Mouse (Mus musculus) CH12.LX (cell line): ENCODE data around the gene Svs2. TPM values are rescaled to one million over a fixed set of nuclear protein-coding genes. Genes with fewer than 3 reads are reported as not detected.

Experiments used
- DNase-seq: peaks from one replicate; pipeline ENCODE4 v3.0.0-alpha.2; 2013; ENCODE audit errors: extremely low read depth
- H3K27ac ChIP-seq: 2 replicates; pipeline ENCODE4 v1.5.1; 2012; ENCODE audit warnings: low read depth, mild to moderate bottlenecking, control low read depth, moderate library complexity; ENCODE audit not compliant: insufficient read depth
- H3K27me3 ChIP-seq: replicated peaks from 2 replicates; pipeline ENCODE3; 2012; ENCODE audit warnings: inconsistent platforms
- H3K36me3 ChIP-seq, 2 experiments: replicated peaks in 1 of 2; 2 replicates each; pipeline versions ENCODE3 to v1.6.1; 2012; ENCODE audit warnings: inconsistent platforms in 1 of 2, low read length in 1 of 2, mild to moderate bottlenecking in 1 of 2, mixed read lengths in 1 of 2, moderate library complexity in 1 of 2; ENCODE audit not compliant: control insufficient read depth in 1 of 2, insufficient read depth in 1 of 2
- H3K4me1 ChIP-seq, 2 experiments: 2 replicates each; pipeline ENCODE4 v1.6.1; 2012; ENCODE audit warnings: inconsistent platforms in 1 of 2, moderate library complexity in 1 of 2; ENCODE audit not compliant: insufficient read depth in 2 of 2, control insufficient read depth in 1 of 2
- H3K4me2 ChIP-seq: 2 replicates; pipeline ENCODE4 v1.6.1; 2012; ENCODE audit warnings: low read depth, mild to moderate bottlenecking, control low read depth; ENCODE audit not compliant: poor library complexity, insufficient read depth, severe bottlenecking
- H3K4me3 ChIP-seq, 3 experiments: fragments of 150-350 bp in 1 of 3; sonication (generic) in 1 of 3; replicated peaks in 1 of 3; 2 replicates each; pipeline versions ENCODE3 to v1.5.1; 2011 to 2012; ENCODE audit warnings: low read depth in 2 of 3, low read length in 2 of 3, mild to moderate bottlenecking in 2 of 3, moderate library complexity in 2 of 3, control low read depth in 1 of 3, improper control_type of control experiment in 1 of 3, inconsistent platforms in 1 of 3, mixed read lengths in 1 of 3; ENCODE audit not compliant: poor library complexity in 1 of 3
- H3K79me2 ChIP-seq: replicated peaks from 2 replicates; pipeline ENCODE4 v1.6.1; 2012; ENCODE audit warnings: mild to moderate bottlenecking, moderate library complexity; ENCODE audit not compliant: control insufficient read depth, poor library complexity, insufficient read depth, severe bottlenecking; ENCODE audit errors: extremely low read depth
- H3K9ac ChIP-seq: 2 replicates; pipeline ENCODE4 v1.6.1; 2012; ENCODE audit warnings: low read depth, mild to moderate bottlenecking, control low read depth, moderate library complexity; ENCODE audit not compliant: insufficient read depth
- H3K9me3 ChIP-seq: replicated peaks from 2 replicates; pipeline ENCODE3; 2012; ENCODE audit warnings: low read length, inconsistent platforms, mixed read lengths
- BHLHE40 ChIP-seq: IDR thresholded peaks from 2 replicates; pipeline ENCODE4 v1.6.1; 2011; ENCODE audit warnings: mild to moderate bottlenecking, low read depth, low read length, improper control_type of control experiment
- CHD1 ChIP-seq: IDR thresholded peaks from 2 replicates; pipeline ENCODE4 v1.6.1; 2012; ENCODE audit warnings: low read depth, low read length, improper control_type of control experiment, inconsistent platforms
- E2F4 ChIP-seq: IDR thresholded peaks from 2 replicates; pipeline ENCODE4 v1.6.1; 2011; ENCODE audit warnings: low read depth, low read length, improper control_type of control experiment; ENCODE audit not compliant: insufficient replicate concordance
- ELF1 ChIP-seq: IDR thresholded peaks from 2 replicates; pipeline ENCODE4 v1.6.1; 2014; ENCODE audit warnings: low read depth, mild to moderate bottlenecking, inconsistent platforms, low read length, improper control_type of control experiment
- ETS1 ChIP-seq: conservative IDR thresholded peaks from 2 replicates; pipeline ENCODE4 v1.6.1; 2012; ENCODE audit warnings: low read depth, mild to moderate bottlenecking, inconsistent platforms, low read length, improper control_type of control experiment, moderate library complexity
- JUN ChIP-seq: IDR thresholded peaks from 2 replicates; pipeline ENCODE4 v1.6.1; 2011; ENCODE audit warnings: low read depth, mild to moderate bottlenecking, low read length, improper control_type of control experiment, moderate library complexity; ENCODE audit not compliant: insufficient read depth
- JUND ChIP-seq: conservative IDR thresholded peaks from 2 replicates; pipeline ENCODE4 v1.6.1; 2011; ENCODE audit warnings: low read depth, low read length, improper control_type of control experiment
- KAT2A ChIP-seq: IDR thresholded peaks from 2 replicates; pipeline ENCODE4 v1.6.1; 2012; ENCODE audit warnings: low read length, improper control_type of control experiment, inconsistent platforms; ENCODE audit not compliant: insufficient replicate concordance
- MAFK ChIP-seq: IDR thresholded peaks from 2 replicates; pipeline ENCODE4 v1.6.1; 2011; ENCODE audit warnings: low read length, improper control_type of control experiment; ENCODE audit not compliant: insufficient replicate concordance
- MAX ChIP-seq: IDR thresholded peaks from 2 replicates; pipeline ENCODE4 v1.6.1; 2011; ENCODE audit warnings: low read length, improper control_type of control experiment
- MEF2A ChIP-seq: IDR thresholded peaks from 2 replicates; pipeline ENCODE4 v1.6.1; 2014; ENCODE audit warnings: low read depth, mild to moderate bottlenecking, inconsistent platforms, low read length, improper control_type of control experiment, borderline replicate concordance
- MYC ChIP-seq: IDR thresholded peaks from 2 replicates; pipeline ENCODE4 v1.6.1; 2011; ENCODE audit warnings: low read depth, mild to moderate bottlenecking, improper control_type of control experiment, low read length
- NELFE ChIP-seq: IDR thresholded peaks from 2 replicates; pipeline ENCODE4 v1.6.1; 2011; ENCODE audit warnings: low read depth, low read length, improper control_type of control experiment
- NRF1 ChIP-seq: IDR thresholded peaks from 2 replicates; pipeline ENCODE4 v1.6.1; 2014; ENCODE audit warnings: low read depth, mild to moderate bottlenecking, inconsistent platforms, low read length, improper control_type of control experiment, moderate library complexity
- POLR2A ChIP-seq: IDR thresholded peaks from 2 replicates; pipeline ENCODE4 v1.6.1; 2011; ENCODE audit warnings: low read depth, mild to moderate bottlenecking, improper control_type of control experiment, low read length
- RAD21 ChIP-seq: IDR thresholded peaks from 2 replicates; pipeline ENCODE4 v1.6.1; 2011; ENCODE audit warnings: low read depth, mild to moderate bottlenecking, low read length, improper control_type of control experiment, moderate library complexity
- RCOR1 ChIP-seq: conservative IDR thresholded peaks from 2 replicates; pipeline ENCODE4 v1.6.1; 2012; ENCODE audit warnings: low read depth, mild to moderate bottlenecking, inconsistent platforms, low read length, improper control_type of control experiment
- TBP ChIP-seq: conservative IDR thresholded peaks from 2 replicates; pipeline ENCODE4 v1.6.1; 2011; ENCODE audit warnings: low read depth, low read length, improper control_type of control experiment
- TCF12 ChIP-seq: IDR thresholded peaks from 2 replicates; pipeline ENCODE4 v1.6.1; 2014; ENCODE audit warnings: low read depth, mild to moderate bottlenecking, inconsistent platforms, low read length, improper control_type of control experiment
- USF1 ChIP-seq: IDR thresholded peaks from 2 replicates; pipeline ENCODE4 v1.6.1; 2014; ENCODE audit warnings: low read depth, mild to moderate bottlenecking, inconsistent platforms, low read length, improper control_type of control experiment
- ZMIZ1 ChIP-seq: IDR thresholded peaks from 2 replicates; pipeline ENCODE4 v1.6.1; 2012; ENCODE audit warnings: low read depth, mild to moderate bottlenecking, inconsistent platforms, low read length, improper control_type of control experiment
- ZNF384 ChIP-seq: IDR thresholded peaks from 2 replicates; pipeline ENCODE4 v1.6.1; 2012; ENCODE audit warnings: low read depth, low read length, improper control_type of control experiment, inconsistent platforms
- dilution Hi-C: fragments of 300-500 bp; cut with MboI; formaldehyde crosslinking; loops from 2 replicates; pipeline ENCODE4 v1.14.3; 2020; ENCODE audit warnings: low sequenced_read_pairs; ENCODE audit not compliant: extremely low pct_unique_long_range_greater_than_20kb, extremely low pct_ligation_motif_present
- in situ Hi-C: fragments of 300-500 bp; cut with MboI; formaldehyde crosslinking; loops from 3 replicates; pipeline ENCODE4 v1.14.3; 2019; ENCODE audit warnings: low sequenced_read_pairs, low pct_ligation_motif_present, low pct_unique_long_range_greater_than_20kb, mixed read lengths
- polyA plus RNA-seq: library from polyadenylated mRNA; unstranded; fragments of >175 nt; gene quantifications from 2 replicates; pipeline ENCODE4 v1.2.1, GENCODE M21; 2012; ENCODE audit warnings: low read depth; ENCODE audit not compliant: insufficient read length
- total RNA-seq, 2 experiments: library from RNA; depleted of rRNA; stranded (reverse); fragments of 300-350 nt in 1 of 2; fragments of >200 nt in 1 of 2; gene quantifications; 2 replicates each; pipeline ENCODE4 v1.2.3; 2012 to 2014

Svs2 gene
- total and polyA plus RNA-seq, 3 experiments, result not detected

DNA sequence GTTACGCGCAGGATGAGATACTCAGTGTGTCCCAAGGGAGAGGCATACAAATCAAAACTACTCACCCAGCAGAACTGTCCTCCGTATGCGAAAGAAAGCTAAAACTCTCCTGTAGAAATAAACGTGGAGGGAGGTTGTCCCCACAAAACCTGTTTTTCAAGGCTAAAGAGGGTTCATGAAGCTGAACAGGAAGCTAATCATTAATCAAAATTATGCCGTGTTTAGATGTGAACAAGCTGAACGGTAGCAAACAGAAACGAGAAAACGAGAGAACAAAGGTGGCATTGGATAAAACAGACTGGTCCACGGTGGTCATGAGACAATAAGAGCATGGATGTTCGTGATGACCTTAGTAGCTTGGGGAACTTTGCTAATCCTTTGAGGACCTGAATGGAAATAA is 16.7 kb downstream of the Svs2 start, which contains the start of gene Wfdc15b:
TSS of gene Wfdc15b (minus strand) at position 139 of the 400 bp plus-strand sequence.
- dilution Hi-C loops, result no loop called here
- H3K27me3 ChIP-seq, result no peaks in the 10 kb centered on the region
- no peaks in the 10 kb centered on the region for H3K36me3 ChIP-seq
- H3K4me3 ChIP-seq, result no peak within 1 kb of the TSS
- no peak within 1 kb of the TSS for H3K9ac ChIP-seq
- no peak within 1 kb of the TSS; the same call in 1 of the 2 replicates for H3K4me2 ChIP-seq
- in situ Hi-C loops, result no loop called here
- DNase-seq, result no peak
- no peaks in the 10 kb centered on the region for H3K9me3 ChIP-seq
- H3K4me1 ChIP-seq, result peaks cover 2 to 27% of the 10 kb centered on the region in 2 experiments
- TF ChIP-seq MAX (no peak), ZMIZ1 (no peak)
- H3K79me2 ChIP-seq, result no peaks in the 10 kb centered on the region
- no peak within 1 kb of the TSS for H3K27ac ChIP-seq

DNA sequence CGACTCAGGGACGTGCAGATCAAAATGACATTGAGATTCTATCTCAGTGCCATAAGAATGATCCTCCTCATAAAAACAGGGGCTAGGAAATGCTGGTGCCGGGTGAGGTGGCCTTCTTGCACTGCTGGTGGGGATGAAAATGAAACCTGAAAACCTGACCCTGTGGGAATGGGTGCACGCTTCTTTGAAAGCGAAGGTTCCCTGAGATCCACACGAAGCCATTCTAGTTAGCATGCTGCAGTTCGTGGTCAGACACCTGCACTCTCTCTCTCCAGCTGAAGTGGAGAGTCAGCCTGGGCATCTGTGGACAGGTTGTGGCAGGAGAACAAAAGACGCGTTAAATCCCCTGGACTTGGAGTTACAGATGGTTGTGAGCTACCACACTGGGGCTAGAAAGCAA is 19.0 kb downstream of the Svs2 start:
- H3K27me3 ChIP-seq, result no peaks in the 10 kb centered on the region
- no peaks in the 10 kb centered on the region for H3K79me2 ChIP-seq
- no peak for TF ChIP-seq E2F4
- TF ChIP-seq MAX, result 0 out of 2 replicates have a peak, but pooled peaks have one; percentile 16
- TF ChIP-seq BHLHE40, result peak; percentile 64
- TF ChIP-seq TCF12, result peak; percentile 57; the same call in 1 of the 2 replicates
- TF ChIP-seq, all 38 proteins: peak for 3
- Histone ChIP-seq H3K4me2 (peak overlapping the region; percentile 24), H3K9ac (no peak overlapping the region), H3K9me3 (no peaks in the 10 kb centered on the region), H3K4me3 (no peak overlapping the region), H3K36me3 (no peaks in the 10 kb centered on the region), H3K27ac (no peak overlapping the region), H3K4me1 (peaks cover 2 to 27% of the 10 kb centered on the region in 2 experiments)
- in situ Hi-C loops, result no loop called here
- dilution Hi-C loops, result no loop called here
- peak; percentile 13 for DNase-seq

DNA sequence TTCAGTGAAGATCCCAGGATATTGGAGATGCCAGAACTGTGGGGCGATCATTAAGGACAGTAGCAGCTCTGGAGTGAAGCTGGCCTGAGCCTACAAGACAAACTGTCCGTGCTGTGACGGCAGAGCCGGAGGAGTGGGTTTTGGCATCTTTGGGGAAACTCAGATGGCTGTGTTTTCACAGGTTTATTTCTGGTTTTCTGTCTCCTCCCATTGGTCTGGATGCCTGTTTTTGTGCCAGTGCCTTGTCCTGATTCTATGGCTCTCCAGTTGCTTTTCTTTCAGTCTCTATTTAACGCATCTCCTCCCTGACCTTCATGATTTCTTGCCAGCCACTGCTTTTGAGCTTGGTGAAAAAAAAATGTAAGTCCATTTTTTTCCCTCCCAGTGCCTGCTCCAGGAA is 25.6 kb downstream of the Svs2 start:
- no peak for DNase-seq
- Histone ChIP-seq H3K36me3 (no peaks in the 10 kb centered on the region), H3K4me2 (no peak overlapping the region), H3K79me2 (no peaks in the 10 kb centered on the region), H3K27me3 (no peaks in the 10 kb centered on the region), H3K9me3 (peaks cover 12% of the 10 kb centered on the region), H3K9ac (no peak overlapping the region), H3K27ac (no peak overlapping the region), H3K4me1 (peaks cover 9 to 17% of the 10 kb centered on the region in 2 experiments; a peak in 3 of 4 replicates), H3K4me3 (no peak overlapping the region)
- TF ChIP-seq USF1 (no peak), MAFK (no peak), ELF1 (no peak), NRF1 (no peak), JUN (no peak), ZNF384 (no peak), KAT2A (no peak), ETS1 (no peak), CHD1 (no peak), RAD21 (no peak), BHLHE40 (no peak), JUND (no peak), MEF2A (no peak), TBP (no peak), MYC (no peak), NELFE (no peak), POLR2A (no peak), RCOR1 (no peak)
- dilution Hi-C loops (no loop called here), in situ Hi-C loops (no loop called here)
